Mouse (Mus musculus): Measurements from ENCODE around the gene Lasp1.
"Not testable (repeated sequence)": the region's sequence is repeated elsewhere in the genome, so short reads cannot be mapped to it uniquely, and the experiment has no call there.

The Lasp1 gene

DNA sequence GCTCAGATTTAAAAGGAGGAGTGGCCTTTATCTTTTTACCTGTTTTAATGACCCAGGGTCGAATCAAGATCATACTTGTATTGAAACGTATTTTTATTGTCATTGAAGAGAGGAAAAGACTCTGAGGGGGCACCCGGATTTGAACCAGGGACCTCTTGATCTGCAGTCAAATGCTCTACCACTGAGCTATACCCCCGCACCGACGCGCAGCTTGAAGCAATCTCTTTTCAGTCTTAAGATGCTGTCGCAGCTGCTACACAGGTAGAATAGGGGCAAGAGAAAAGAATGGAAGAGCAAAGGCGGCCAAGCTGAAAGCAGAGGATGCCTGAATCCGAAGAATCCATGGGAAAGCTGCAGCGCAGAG, at the start of gene Lasp1:
Gene Lasp1 (plus strand): TSS at position 219 of the 364 bp plus-strand sequence.
- DNase-seq (ENCODE audit: low read depth, low spot score): peak; percentile 92

DNA sequence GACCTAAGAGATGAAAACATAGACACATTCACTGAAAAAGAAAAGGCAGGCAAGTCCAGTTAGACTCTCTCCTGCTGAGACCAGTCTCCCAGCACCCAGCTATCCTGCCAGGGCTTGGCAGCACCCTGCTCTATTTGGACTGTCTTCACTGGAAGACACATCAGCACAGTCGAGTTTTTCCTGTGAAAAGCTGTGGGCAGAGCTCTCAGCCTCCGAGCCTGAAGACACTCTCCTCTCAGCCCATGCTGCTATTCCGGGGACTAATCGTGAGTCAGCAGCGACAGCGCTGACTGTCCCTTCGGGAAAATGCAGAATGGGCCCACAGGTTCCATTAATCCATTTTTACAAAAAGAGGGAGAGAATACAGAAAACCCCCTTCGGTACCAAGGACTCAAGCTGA, 45.5 kb upstream of the Lasp1 start:
- DNase-seq (ENCODE audit: low read depth, low spot score): no peak

- DNase-seq (ENCODE audit: low read depth, low spot score): no peak
Observed at GRCm38 (mm10) chr11:97758125-97758524, 40.7 kb upstream of the Lasp1 start.

DNA sequence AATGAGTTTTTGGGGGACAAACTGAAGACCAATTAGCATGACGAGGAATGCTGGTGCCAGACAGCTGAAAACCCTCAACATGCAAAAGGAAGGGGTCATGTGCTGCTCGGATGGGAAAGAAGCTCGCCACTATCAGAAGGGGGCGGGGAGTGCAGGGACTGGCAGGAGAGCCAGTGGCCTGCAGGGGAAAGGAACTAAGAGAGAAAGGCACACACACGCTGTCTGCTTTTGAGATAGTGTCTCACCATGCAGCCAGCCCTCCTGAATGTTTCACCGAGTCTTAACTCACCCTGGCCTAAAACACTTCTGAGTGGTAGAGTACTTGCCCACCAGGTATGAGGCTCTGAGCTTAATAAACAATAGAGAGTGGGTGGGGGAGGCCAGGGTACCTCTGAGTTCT, 39.9 kb upstream of the Lasp1 start:
- DNase-seq (ENCODE audit: low read depth, low spot score): no peak

GRCm38 (mm10) chr11:97761638-97762037, 37.2 kb upstream of the Lasp1 start:
- DNase-seq (ENCODE audit: low read depth, low spot score): peak; percentile 34

DNA sequence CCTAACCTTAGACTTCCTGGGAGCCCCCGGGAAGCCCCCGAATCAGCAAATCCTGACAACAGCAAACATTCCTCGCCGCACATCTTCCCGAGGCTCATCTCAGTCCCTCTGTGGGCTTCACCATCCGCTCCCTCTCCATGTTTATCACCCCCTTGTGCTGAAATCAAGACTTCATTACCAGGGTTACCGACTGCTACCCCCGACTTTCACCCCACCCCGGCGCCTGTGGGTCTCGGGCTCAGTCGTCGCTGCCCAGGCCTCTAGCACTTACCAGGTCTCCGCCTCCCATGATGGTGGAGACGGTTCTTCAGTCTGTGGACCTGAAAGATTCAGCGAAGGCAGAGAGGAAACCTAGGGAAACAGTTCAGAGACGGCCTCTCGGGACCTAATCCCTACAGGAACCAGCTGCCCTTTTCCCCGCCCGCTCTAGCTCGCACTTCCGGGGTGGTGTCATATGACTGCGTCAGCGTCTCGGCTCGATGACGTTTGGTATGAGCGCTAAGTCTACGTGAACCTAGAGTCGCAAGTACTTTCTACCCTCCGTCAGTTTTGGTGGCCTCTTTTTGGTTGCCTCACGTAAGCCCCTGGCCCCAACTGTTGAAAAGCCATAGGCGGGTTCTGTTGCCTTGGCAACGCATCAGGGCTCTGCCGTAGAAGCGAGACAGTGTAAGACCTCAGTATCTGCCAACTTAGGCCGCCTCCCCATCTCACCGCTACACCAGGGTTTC, 32.5 kb upstream of the Lasp1 start, which contains the start of gene Cwc25:
Gene Cwc25 (minus strand): TSS at position 403 of the 728 bp plus-strand sequence.
- peak; percentile 97 for DNase-seq (ENCODE audit: low read depth, low spot score)

DNA sequence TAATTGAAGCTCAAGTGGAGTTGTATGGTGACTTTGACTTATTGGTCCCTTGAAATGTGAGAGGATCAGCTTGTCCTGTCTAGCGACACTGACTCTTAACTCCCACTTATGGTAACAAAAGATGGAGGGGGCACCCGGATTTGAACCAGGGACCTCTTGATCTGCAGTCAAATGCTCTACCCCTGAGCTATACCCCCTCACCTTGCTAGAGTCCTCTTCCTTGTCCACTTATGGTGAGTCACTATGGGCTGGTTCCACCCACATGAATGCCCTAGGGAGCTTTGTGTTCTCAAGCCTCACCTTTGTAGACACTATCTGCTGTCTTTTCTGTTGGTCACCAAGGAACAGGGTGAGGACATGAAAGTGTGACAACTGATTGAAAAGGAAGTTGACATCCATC, 29.1 kb upstream of the Lasp1 start:
- DNase-seq (ENCODE audit: low read depth, low spot score): no peak

DNA sequence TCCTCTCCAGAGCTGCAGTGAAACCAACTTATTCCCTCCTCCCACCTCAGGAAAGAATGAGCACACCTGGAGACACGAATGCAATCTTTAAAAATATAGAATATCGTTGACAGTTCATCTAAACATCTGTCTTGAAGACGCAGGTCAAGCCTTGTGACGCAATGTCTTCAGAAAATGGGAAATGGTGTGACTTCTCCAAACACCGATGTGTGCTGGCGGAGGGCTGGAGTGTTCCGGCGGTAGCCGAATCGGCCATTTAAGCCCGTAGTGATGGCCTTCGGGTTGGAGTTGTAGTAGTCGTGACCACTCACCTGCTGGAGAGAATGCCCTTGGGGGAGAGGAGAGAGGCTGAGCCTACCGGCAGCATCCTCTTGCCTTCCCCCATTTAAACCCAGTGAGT, 27.4 kb upstream of the Lasp1 start:
- DNase-seq (ENCODE audit: low read depth, low spot score): no peak

- no peak for DNase-seq (ENCODE audit: low read depth, low spot score)
Observed at GRCm38 (mm10) chr11:97775186-97775585, 23.6 kb upstream of the Lasp1 start.

GRCm38 (mm10) chr11:97775808-97776496, 22.8 kb upstream of the Lasp1 start, which contains the start of gene 1700001P01Rik:
1700001P01Rik (minus strand) TSS chr11:97775918.
- DNase-seq (ENCODE audit: low read depth, low spot score): no peak

- DNase-seq (ENCODE audit: low read depth, low spot score): no peak
Observed at GRCm38 (mm10) chr11:97776497-97777128, 22.2 kb upstream of the Lasp1 start.

DNA sequence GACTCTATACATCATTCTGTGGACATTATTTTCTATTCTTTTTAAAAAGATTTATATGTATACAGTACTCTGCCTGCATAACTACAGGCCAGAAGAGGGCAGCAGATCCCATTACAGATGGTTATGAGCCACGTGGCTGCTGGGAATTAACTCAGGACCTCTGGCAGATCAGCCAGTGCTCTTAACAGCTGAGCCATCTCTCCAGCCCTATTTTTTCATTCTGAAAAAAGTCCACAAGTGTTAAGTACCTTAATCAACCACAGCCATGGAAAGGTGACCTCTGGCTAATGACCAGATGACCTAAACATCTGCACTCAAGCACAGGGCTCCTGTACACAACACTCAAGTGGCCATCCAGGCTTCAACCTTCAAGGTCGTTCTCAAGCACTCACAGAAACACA, 21.7 kb upstream of the Lasp1 start:
- DNase-seq (ENCODE audit: low read depth, low spot score): peak; percentile 58

DNA sequence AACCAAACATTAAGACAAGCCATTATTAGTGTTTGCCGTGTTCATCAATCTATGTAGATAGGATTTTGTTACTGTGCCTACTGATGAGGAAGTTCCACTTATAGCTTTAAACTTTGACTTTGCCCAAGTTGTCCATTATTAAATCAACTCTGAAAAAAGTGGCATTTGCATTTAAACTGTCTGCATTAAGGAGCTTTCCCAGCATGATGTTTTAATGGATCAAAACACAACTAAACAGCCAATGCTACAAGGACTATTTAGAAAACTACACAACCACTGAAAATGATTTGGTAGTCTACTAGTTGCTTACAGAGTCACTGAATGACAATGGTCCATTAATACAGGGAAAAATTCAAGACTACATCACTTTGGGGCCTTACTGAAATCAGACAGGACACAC, 19.9 kb upstream of the Lasp1 start:
- DNase-seq (ENCODE audit: low read depth, low spot score): no peak

GRCm38 (mm10) chr11:97779968-97780701, 18.7 kb upstream of the Lasp1 start:
- no peak for DNase-seq (ENCODE audit: low read depth, low spot score)

- no peak for DNase-seq (ENCODE audit: low read depth, low spot score)
Observed at GRCm38 (mm10) chr11:97781478-97781831, 17.3 kb upstream of the Lasp1 start.

DNA sequence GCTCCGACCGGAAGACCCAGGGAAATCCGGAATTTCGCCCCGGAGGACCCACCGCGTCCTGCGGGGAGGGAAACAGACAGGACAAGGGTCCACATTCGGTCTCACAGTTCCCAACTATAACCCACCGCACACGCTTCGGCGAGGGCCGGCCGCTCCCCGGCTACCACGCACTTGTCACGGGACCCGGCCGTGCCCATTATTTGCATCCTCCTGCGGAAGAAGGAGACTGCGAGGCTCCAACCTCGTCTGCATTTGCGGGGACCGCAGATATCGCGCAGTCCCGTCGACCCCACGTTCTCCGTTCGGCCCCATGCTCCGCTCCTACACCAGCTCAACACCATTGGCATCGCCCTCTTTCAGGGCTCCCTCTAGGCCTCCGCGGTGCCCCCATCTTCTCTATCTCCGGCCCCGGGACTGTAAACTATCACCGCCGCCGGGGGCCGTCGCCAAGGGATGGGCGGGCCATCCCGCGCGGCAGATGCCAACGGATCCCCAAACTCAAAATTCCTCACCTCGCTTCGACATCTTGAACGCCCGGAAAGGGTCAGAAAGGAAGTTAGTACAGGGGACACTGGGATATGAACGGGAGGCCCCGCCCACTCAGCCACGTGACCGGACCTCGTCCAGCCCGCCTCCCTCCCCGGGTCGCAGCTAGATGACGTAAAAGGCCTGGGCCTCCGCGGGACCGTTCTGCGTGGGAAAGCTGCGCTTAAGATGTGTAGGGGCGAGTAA, 16.8 kb upstream of the Lasp1 start, which contains the start of gene Rpl23:
Gene Rpl23 (minus strand): TSS at position 606 of the 732 bp plus-strand sequence.
- DNase-seq (ENCODE audit: low read depth, low spot score): peak; percentile 99

DNA sequence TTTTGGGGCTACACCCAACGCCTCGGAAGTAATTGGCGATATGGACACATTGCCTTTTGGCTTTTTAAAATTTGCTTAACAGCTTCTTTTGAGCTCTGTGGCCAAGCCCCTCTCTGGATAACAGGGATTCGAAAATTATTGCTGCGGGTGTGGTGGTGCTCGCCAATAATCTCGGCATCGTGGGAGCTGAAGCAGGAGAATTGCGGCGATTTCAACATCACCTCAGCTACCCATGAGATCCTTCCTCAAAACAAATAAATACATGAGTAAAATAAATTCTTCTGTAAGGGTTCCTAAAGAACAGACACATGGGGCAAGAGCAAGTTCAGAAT, 16.3 kb upstream of the Lasp1 start:
- no peak for DNase-seq (ENCODE audit: low read depth, low spot score)

DNA sequence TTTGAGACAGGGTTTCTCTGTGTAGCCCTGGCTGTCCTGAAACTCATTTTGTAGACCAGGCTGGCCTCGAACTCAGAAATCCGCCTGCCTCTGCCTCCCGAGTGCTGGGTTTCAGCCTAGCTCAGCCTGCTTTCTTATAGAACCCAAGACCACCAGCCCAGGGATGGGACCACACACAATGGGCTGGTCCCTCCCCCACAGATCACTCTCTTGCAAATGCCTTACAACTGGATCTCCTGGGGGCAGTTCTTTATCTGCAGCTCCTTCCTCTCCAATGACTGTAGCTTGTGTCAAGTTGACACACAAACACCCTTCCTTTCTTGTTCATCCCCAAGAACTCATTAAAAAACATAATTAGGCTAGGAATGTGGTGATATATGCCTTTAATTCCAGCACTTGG, 10.8 kb upstream of the Lasp1 start:
- DNase-seq (ENCODE audit: low read depth, low spot score): no peak

DNA sequence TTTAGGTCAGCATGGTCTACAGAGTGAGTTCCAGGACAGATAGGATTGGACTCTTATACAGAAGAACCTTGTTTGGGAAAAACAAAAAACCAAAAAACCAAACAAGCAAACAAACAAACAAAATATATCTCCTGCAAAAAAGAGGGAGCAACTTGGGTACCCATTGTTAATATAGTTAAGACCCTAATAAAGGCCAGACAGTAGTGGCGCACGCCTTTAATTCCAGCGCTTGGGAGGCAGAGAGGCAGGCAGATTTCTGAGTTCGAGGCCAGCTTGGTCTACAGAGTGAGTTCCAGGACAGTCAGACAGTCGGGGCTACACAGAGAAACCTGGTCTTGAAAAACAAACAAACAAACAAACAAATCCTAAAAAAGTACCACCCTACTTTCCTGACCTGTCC, 9.1 kb upstream of the Lasp1 start:
- DNase-seq (ENCODE audit: low read depth, low spot score): no peak

- DNase-seq (ENCODE audit: low read depth, low spot score): not testable (repeated sequence)
Observed at GRCm38 (mm10) chr11:97790778-97791438, 7.9 kb upstream of the Lasp1 start.

GRCm38 (mm10) chr11:97793165-97793564, 5.6 kb upstream of the Lasp1 start:
- peak; percentile 88 for DNase-seq (ENCODE audit: low read depth, low spot score)

All from CD4-positive, CD25-positive, alpha-beta regulatory T cell, adult 2 months (primary cell).